Mouse (Mus musculus): Measurements from ENCODE around the gene Pafah1b1.

The Pafah1b1 gene

GRCm38 (mm10) chr11:74720668-74721067 is 3.8 kb downstream of the Pafah1b1 start:
- no peak for DNase-seq (ENCODE audit: low spot score)

DNA sequence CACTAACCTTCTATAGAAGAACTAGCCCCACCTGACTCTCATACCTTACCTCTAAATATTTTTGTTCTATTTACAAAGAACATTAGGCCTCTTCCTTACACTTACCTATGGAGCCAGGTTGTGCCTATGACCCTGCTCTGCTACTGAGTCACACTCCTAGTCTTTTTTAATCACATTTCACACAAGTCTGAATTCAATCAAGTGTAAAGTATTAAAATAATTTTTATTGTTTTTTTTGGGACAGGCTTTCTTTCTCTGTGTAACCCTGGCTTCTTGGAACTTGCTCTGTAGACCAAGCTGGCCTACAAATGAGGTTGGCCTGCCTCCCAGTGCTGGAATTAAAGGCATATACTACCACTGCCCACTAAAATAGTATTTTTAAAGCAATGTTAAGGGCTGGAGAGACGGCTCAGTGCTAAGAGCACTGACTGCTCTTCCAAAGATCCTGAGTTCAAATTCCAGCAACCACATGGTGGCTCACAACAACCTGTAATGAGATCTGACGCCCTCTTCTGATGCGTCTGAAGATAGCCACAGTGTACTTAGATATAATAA is 8.4 kb downstream of the Pafah1b1 start:
- no peak for DNase-seq (ENCODE audit: low spot score)

DNA sequence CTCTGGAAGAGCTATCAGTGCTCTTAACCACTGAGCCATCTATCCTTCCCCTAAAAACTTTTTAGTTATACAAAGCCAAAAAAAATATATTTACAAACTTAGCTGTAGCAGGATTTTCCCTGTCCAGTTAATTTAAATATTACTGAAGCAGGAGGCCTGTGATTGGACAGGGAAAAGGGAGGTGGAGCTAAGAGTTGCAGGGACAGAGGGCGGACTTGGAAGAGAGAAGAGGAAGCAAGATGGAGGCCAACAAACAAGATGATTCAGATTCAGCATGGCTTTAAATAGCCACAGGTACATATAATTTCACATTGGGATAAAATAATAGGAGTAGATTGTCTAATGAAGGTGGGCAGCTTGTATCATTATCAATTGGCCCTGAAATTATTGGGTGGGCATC is 13.8 kb downstream of the Pafah1b1 start:
- DNase-seq (ENCODE audit: low spot score) = no peak

DNA sequence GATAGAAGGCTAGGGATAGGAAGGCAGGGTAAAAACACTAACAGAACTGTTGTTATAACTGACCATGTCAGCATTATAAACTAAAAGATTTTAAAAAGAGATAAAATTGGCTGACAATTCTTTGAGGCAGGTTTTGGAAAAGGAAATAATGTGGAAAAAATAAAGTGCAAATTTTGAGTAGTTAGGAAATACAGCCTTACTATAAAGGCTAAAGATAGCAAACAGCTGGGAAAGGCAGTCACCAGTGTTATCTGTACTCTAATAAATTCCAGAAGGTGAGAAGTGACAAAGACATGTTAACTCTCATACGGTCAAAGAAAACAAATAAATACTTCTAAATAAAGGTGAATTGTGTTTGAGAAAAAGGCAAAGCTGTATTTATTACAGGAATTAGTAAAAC is 15.7 kb downstream of the Pafah1b1 start:
- no peak for DNase-seq (ENCODE audit: low spot score)

GRCm38 (mm10) chr11:74704068-74704467 is 20.4 kb downstream of the Pafah1b1 start:
- no peak for DNase-seq (ENCODE audit: low spot score)

- DNase-seq (ENCODE audit: low spot score) = no peak
Observed at GRCm38 (mm10) chr11:74699505-74699904, 25.0 kb downstream of the Pafah1b1 start.

DNA sequence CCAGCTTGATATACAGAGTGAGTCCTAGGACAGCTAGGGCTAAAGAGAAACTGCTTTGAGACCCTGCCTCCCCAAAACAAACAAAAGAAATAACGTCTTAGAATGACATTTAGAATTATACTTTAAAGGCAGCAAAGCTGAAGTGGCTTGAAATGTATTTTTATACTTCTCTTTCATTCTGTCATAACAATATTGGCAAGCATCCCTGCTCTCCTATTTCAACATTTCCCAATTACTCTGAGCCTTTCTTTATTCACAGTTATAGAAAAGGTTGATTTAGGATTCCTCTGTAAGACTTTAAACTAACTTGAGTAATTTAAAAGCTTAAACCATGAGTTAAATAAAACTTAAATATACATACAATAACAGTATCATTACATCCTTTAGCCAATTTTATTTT is 32.3 kb downstream of the Pafah1b1 start:
- no peak for DNase-seq (ENCODE audit: low spot score)

DNA sequence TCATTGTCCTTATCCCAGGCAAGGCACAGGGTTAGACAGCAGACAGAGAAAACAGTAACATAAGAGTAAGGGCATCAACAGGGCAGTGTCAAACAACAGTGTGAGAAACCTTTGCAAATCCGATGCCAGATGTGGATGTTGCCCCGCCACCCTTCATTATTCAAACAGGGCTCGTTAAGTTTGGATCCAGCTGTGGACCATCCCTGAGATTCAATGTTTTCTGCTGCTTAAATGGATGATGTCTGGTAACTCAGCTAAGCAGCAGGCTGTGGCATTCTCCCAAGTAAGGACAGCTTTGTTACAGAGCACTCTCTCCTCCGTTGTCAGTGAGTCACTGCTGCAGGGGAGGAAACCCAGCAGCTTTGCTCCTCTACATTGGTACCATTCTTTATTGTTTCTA is 49.3 kb downstream of the Pafah1b1 start:
- DNase-seq (ENCODE audit: low spot score) = no peak

- no peak for DNase-seq (ENCODE audit: low spot score)
Observed at GRCm38 (mm10) chr11:74674713-74675112, 49.8 kb downstream of the Pafah1b1 start.

- no peak for DNase-seq (ENCODE audit: low spot score)
Observed at GRCm38 (mm10) chr11:74673561-74673960, 50.9 kb downstream of the Pafah1b1 start.

GRCm38 (mm10) chr11:74672901-74673513 is 51.5 kb downstream of the Pafah1b1 start:
- no peak for DNase-seq (ENCODE audit: low spot score)

DNA sequence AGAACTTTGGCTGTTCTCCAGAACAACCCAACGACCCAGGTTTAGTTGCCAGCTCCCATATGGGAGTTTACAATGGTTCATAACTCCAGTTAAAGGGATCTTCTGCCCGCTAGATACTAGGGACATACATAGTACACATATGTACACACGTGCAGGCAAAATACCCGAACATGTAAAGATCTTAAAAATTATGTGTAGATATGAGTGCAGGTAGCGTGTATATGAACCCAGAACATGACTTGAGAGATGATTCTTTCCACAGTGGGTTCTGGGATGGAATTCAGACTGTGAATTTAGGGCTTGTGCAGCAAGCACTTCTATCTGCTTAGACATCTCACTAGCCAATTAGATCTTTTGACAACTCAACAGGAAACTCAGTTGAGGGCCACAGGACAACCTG is 52.6 kb downstream of the Pafah1b1 start:
- no peak for DNase-seq (ENCODE audit: low spot score)

- DNase-seq (ENCODE audit: low spot score) = no peak
Observed at GRCm38 (mm10) chr11:74671013-74671412, 53.5 kb downstream of the Pafah1b1 start.

DNA sequence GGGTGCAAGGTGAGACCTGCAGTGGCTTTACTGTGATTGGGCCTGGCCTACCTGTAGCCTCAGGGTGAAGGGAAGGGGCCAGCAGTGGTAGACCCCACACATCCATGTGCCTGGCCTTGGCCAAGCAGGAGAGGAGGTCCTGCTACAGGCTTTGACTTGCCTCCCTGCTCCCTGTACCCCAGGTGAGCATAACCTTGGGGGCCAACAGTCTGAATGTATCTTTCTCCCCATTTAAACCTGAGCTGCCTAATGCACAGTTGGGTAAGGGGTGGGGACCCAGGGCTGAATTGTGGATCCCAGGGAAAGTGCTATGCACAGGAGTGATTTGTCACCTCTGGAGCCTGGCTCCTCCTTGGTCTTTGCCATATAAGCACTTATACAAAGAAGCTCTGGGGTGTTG is 54.3 kb downstream of the Pafah1b1 start:
- no peak for DNase-seq (ENCODE audit: low spot score)

GRCm38 (mm10) chr11:74668971-74669370 is 55.5 kb downstream of the Pafah1b1 start:
- no peak for DNase-seq (ENCODE audit: low spot score)

DNA sequence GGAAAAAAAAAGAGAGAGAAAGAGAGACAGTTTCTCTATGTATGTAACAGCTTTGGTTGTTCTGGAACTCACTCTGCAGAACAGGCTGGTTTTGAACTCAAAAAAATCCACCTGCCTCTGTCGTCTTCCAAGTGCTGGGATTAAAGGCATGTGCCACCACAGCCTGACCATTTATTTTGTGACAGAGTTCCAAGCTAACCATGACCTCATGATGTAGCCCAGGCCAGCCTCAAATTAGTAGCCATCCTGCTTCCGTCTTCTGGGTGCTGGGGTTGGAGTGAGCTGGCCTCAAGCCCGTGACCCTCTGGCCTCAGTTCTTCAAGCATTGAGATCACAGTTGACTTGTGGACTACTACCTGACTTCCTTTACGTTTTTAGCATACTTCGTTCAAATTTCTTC is 56.0 kb downstream of the Pafah1b1 start:
- no peak for DNase-seq (ENCODE audit: low spot score)

GRCm38 (mm10) chr11:74667582-74668010 is 56.9 kb downstream of the Pafah1b1 start:
- DNase-seq (ENCODE audit: low spot score) = no peak

- no peak for DNase-seq (ENCODE audit: low spot score)
Observed at GRCm38 (mm10) chr11:74666776-74667581, 57.5 kb downstream of the Pafah1b1 start.

DNA sequence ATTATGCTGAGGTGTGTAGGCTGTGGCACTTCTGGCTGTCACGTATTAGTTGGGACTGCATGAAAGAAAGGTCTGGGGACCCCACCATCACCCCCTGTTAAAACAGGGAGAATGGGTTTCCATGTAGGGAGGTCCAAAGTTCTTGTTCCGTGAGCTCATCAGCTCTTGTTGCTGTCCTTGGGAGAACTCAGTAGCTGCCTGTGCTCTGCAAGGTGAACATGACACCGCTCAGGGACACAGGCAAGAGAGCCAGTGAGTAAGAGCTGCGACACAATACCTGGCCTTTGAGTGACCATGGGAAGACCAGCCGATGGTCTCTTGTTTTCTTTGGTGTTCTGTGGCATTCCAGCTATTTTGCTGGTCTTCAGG is 58.2 kb downstream of the Pafah1b1 start:
- no peak for DNase-seq (ENCODE audit: low spot score)

GRCm38 (mm10) chr11:74665631-74666283 is 58.7 kb downstream of the Pafah1b1 start:
- DNase-seq (ENCODE audit: low spot score) = no peak

DNA sequence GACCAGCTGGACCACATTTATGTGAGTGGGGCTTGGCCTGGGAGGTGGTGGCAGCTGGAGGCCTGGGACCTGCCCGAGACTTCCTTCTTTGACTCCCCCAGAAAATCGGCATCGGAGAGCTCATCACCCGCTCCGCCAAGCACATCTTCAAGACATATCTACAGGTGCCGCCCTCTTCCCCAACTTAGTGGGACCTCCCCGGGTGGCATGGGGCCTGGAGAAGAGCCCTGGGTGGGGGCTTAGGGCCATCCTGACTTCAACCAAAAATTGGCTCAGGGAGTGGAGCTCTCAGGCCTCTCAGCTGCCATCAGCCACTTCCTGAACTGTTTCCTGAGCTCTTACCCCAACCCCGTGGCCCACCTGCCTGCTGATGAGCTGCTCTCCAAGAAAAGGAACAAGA is 59.6 kb downstream of the Pafah1b1 start:
- no peak for DNase-seq (ENCODE audit: low spot score)

DNA sequence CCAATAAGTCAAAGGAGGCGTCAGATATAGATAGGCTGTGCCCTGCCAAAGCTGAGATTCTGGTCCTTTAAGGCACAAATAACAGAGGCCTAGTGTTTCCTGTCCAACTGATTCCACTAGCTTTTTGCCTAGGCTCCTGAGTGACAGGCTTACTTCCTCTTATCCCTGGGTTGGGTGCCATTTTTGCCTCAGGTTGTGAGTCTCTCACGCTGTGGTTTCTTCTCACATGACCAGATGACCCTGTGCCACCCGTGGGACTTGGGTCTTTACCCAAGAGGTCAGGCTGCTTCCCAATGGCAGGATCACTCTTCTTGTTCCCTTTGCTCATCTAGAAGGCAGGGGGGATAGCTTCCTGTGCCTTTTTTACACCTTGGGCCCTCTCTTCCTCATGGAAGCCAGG is 60.2 kb downstream of the Pafah1b1 start:
- no peak for DNase-seq (ENCODE audit: low spot score)

DNA sequence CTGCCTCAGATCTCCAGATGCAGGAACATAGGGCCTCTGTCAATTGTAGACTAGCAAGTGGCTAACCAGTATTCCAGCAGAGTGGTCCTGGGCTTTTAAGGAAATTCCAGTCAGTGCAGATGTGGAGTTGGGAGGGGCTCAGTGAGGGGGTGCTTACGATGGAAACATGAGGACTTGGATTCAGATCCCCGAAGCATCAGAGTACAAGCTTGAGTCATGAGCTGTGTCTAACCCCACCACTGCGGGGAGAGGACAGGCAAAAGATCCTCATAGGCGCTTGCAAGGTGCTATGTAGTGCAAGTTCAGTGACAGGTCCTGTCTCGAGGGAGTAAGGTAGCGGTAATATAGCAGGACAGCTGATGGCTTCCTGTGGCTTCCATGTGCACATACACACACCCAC is 62.2 kb downstream of the Pafah1b1 start:
- DNase-seq (ENCODE audit: low spot score) = no peak

Measured in spleen, adult 12 weeks (tissue).